ENCODE assay signal across 8 mouse cellular contexts in genomic region chr9:25484619-25484986, GRCm38 (mm10). TPM values are rescaled to one million over a fixed set of nuclear protein-coding genes. Genes with fewer than 3 reads are reported as not detected.
DNase-seq lines count a peak whose midpoint lies in the region; ATAC-seq and TF ChIP-seq lines count a peak whose summit lies in the region.

No protein-coding gene starts in this region.

- TF ChIP-seq EP300 in lung, postnatal 0 days (IDR thresholded peaks at IDR 0.05) = no peak

- intact Hi-C loops in left cerebral cortex, postnatal 36 days (cut with DNase I) = loop anchor here (5.0 to 10.0 kb wide), 5 partner anchors 73 to 330 kb away; partner anchors contain the start of gene Herpud2

- H3K27ac ChIP-seq in lung, postnatal 0 days (ENCODE audit: low read length) = no peak overlapping the region
- H3K27ac ChIP-seq in hindbrain, postnatal 0 days = no peak overlapping the region
- H3K27ac ChIP-seq in small intestine, adult 2 months (ENCODE audit: insufficient read depth, low read depth, low read length) = no peak overlapping the region

- TF ChIP-seq CTCF in lung, postnatal 0 days (IDR thresholded peaks at IDR 0.05) = no peak
- TF ChIP-seq CTCF in lung, adult 2 months (IDR thresholded peaks at IDR 0.05; ENCODE audit: insufficient read depth, low read length) = no peak
- TF ChIP-seq CTCF in hindbrain, postnatal 0 days (IDR thresholded peaks at IDR 0.05; ENCODE audit: low read depth) = no peak
- no peak for TF ChIP-seq CTCF in small intestine, adult 2 months (IDR thresholded peaks at IDR 0.05; ENCODE audit: extremely low read depth, insufficient read length, insufficient replicate concordance, low read depth, low read length)

- ATAC-seq in lung, postnatal 0 days = no peak
- no peak for ATAC-seq in hindbrain, postnatal 0 days

- no peak for TF ChIP-seq POLR2A in lung, adult 2 months (IDR thresholded peaks at IDR 0.05; ENCODE audit: borderline replicate concordance, extremely low read depth, low read depth, low read length)
- no peak for TF ChIP-seq POLR2A in small intestine, adult 2 months (IDR thresholded peaks at IDR 0.05; ENCODE audit: low read depth, low read length)

- H3K36me3 ChIP-seq in lung, postnatal 0 days (ENCODE audit: insufficient read depth, low read length) = no peaks in the 10 kb centered on the region
- H3K36me3 ChIP-seq in hindbrain, postnatal 0 days (ENCODE audit: insufficient read depth, low read length) = no peaks in the 10 kb centered on the region
- 0 out of 2 replicates have a peak, but pooled peaks cover 2% of the 10 kb centered on the region for H3K36me3 ChIP-seq in small intestine, adult 2 months (ENCODE audit: control insufficient read depth, insufficient read depth, low read length)

- DNase-seq in adrenal gland, postnatal 14 days = peak; percentile 37
- DNase-seq in adrenal gland, adult 8-10 months = no peak
- peak; percentile 30 for DNase-seq in lung, postnatal 0 days (ENCODE audit: low spot score)
- no peak for DNase-seq in lung, adult 2 months
- no peak for DNase-seq in hindbrain, postnatal 0 days (ENCODE audit: low spot score)
- DNase-seq in Muller cell, postnatal 12 days (ENCODE audit: inconsistent ontology term) = no peak
- no peak for DNase-seq in left cerebral cortex, postnatal 36 days (ENCODE audit: low spot score in 2 of 2)

- H3K4me3 ChIP-seq in lung, postnatal 0 days (ENCODE audit: low read depth, low read length) = peak overlapping the region; percentile 71
- H3K4me3 ChIP-seq in lung, adult 2 months (replicated peaks; ENCODE audit: extremely low read depth, low read depth, low read length) = no peak overlapping the region
- H3K4me3 ChIP-seq in hindbrain, postnatal 0 days (ENCODE audit: low read length) = peak overlapping the region; percentile 1
- peak overlapping the region; percentile 49 for H3K4me3 ChIP-seq in small intestine, adult 2 months (ENCODE audit: low read depth, low read length)

- peak overlapping the region; percentile 94 for H3K4me2 ChIP-seq in lung, postnatal 0 days (replicated peaks; ENCODE audit: low read depth, low read length)
- peak overlapping the region; percentile 88 for H3K4me2 ChIP-seq in hindbrain, postnatal 0 days (ENCODE audit: low read depth, low read length)

- H3K27me3 ChIP-seq in lung, postnatal 0 days (replicated peaks; ENCODE audit: insufficient read depth, low read length) = no peaks in the 10 kb centered on the region
- H3K27me3 ChIP-seq in hindbrain, postnatal 0 days (ENCODE audit: insufficient read depth, low read length) = no peaks in the 10 kb centered on the region
- H3K27me3 ChIP-seq in small intestine, adult 2 months (ENCODE audit: control insufficient read depth, insufficient read depth, low read length) = no peaks in the 10 kb centered on the region

- 64% methylated on average over 3 of the region's 3 CpGs for WGBS in lung, postnatal 0 days
- WGBS in lung, adult 2 months = 54% methylated on average over 3 of the region's 3 CpGs
- 36% methylated on average over 3 of the region's 3 CpGs for WGBS in hindbrain, postnatal 0 days
- WGBS in small intestine, adult 2 months = 73% methylated on average over 3 of the region's 3 CpGs

- peaks cover 27% of the 10 kb centered on the region for H3K4me1 ChIP-seq in lung, postnatal 0 days (ENCODE audit: insufficient read depth, low read depth, low read length)
- 0 out of 2 replicates have a peak, but pooled peaks cover 7% of the 10 kb centered on the region for H3K4me1 ChIP-seq in lung, adult 2 months (ENCODE audit: control insufficient read depth, insufficient read depth, low read length)
- peaks cover 13% of the 10 kb centered on the region; the same call in 1 of the 2 replicates for H3K4me1 ChIP-seq in hindbrain, postnatal 0 days (ENCODE audit: insufficient read depth, low read length)
- peaks cover 28% of the 10 kb centered on the region for H3K4me1 ChIP-seq in small intestine, adult 2 months (ENCODE audit: control insufficient read depth, insufficient read depth, insufficient read length, low read length)

- H3K9me3 ChIP-seq in lung, postnatal 0 days (ENCODE audit: low read length) = no peaks in the 10 kb centered on the region
- H3K9me3 ChIP-seq in hindbrain, postnatal 0 days (ENCODE audit: low read length) = no peaks in the 10 kb centered on the region

- no peak overlapping the region for H3K9ac ChIP-seq in lung, postnatal 0 days (replicated peaks; ENCODE audit: low read depth)
- no peak overlapping the region for H3K9ac ChIP-seq in hindbrain, postnatal 0 days (replicated peaks; ENCODE audit: low read length)

RNA-seq across cellular contexts. Expression of gene Eepd1, which starts 3.3 kb away (rescaled TPM):
- 17.8 and 19.8 TPM in 2 replicates for total RNA-seq in adrenal gland, postnatal 14 days (2021)
- total RNA-seq in adrenal gland, adult 8-10 months (2022) = 10 to 100 TPM; 47.7 to 97.8 (median 53.3) TPM
- polyA plus RNA-seq in lung, postnatal 0 days (2015; fragmentation: Nextera tagmentation; extraction: Ambion mirVana) = 16.7 and 19.2 TPM in 2 replicates
- polyA plus RNA-seq in lung, adult 2 months (2012; rRNA removed) = 7.3 and 8.4 TPM in 2 replicates
- total RNA-seq in hindbrain, postnatal 0 days (2014; rRNA removed) = 14.5 TPM in 2 replicates
- 15.8 and 16.3 TPM in 2 replicates for polyA plus RNA-seq in hindbrain, postnatal 0 days (2015; fragmentation: Nextera tagmentation; extraction: Ambion mirVana)
- polyA plus RNA-seq in small intestine, adult 2 months (2012; rRNA removed) = 9.1 and 22.7 TPM in 2 replicates
- 10 to 100 TPM; 21.7 to 21.9 TPM for total RNA-seq in left cerebral cortex, postnatal 36 days (2021)

Comparison
In these comparisons a context has a peak if more than half of its experiments do, and no peak if none do; other contexts are left out.
1. DNase-seq: peak in adrenal gland, postnatal 14 days (single experiment) and lung, postnatal 0 days (single experiment); none in adrenal gland, adult 8-10 months (single experiment), lung, adult 2 months (single experiment), hindbrain, postnatal 0 days (single experiment), Muller cell, postnatal 12 days (single experiment) and left cerebral cortex, postnatal 36 days (0 of 2).